Mouse (Mus musculus): ENCODE results near the gene Thrb.

The Thrb gene

GRCm38 (mm10) chr14:18031941-18032340 lies 371.9 kb downstream of the Thrb start:
- no peak for DNase-seq (ENCODE audit: low spot score)

- no peak for DNase-seq (ENCODE audit: low spot score)
Observed at GRCm38 (mm10) chr14:18036573-18036972, 376.5 kb downstream of the Thrb start.

- DNase-seq (ENCODE audit: low spot score) = no peak
Observed at GRCm38 (mm10) chr14:18062082-18062772, 402.2 kb downstream of the Thrb start.
